In the genomic region with DNA sequence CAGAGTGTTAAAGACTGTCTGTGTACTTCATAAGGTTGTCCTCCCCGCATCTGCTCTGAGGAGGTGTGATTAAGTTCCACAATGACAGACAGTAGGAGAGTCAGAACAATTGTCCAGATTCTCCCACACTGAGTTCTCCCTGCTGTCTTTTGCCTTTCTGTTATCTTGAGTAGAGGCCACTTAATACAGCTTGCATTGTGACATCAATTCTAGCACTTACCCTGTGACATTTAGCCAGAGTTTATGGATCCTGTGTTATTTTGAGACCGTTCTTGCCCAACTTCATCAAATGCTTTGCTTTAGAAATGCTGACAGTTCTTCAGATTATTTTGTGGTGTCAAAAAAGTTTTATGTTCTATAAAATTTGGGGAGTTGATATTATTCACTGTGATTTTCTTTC, we compare ENCODE assay signal across 11 mouse cellular contexts.
"Had no signal": no experiment of that assay in that cellular context is flagged by ENCODE, and none has a peak within 500 bp of the region (broad histone marks: within the 10 kb centered on the region; RNA-seq: fewer than 3 reads in every experiment).

No protein-coding gene starts in this region.

- H3K4me2 ChIP-seq: limb, embryonic 12.5 days; liver, embryonic 13.5 days; midbrain, embryonic 13.5 days; stomach, embryonic 15.5 days had no signal

- H3K27me3 ChIP-seq: limb, embryonic 12.5 days; liver, embryonic 13.5 days; midbrain, embryonic 13.5 days; stomach, embryonic 15.5 days had no signal

- H3K4me3 ChIP-seq: limb, embryonic 12.5 days; liver, embryonic 13.5 days; midbrain, embryonic 13.5 days; stomach, embryonic 15.5 days had no signal

- H3K27ac ChIP-seq: limb, embryonic 12.5 days; liver, embryonic 13.5 days; midbrain, embryonic 13.5 days; stomach, embryonic 15.5 days had no signal

- H3K9ac ChIP-seq: limb, embryonic 12.5 days; liver, embryonic 13.5 days; liver, postnatal 0 days; midbrain, embryonic 13.5 days; stomach, embryonic 15.5 days had no signal

- H3K9me3 ChIP-seq: limb, embryonic 12.5 days; liver, embryonic 13.5 days; midbrain, embryonic 13.5 days; stomach, embryonic 15.5 days had no signal

- ATAC-seq: liver, postnatal 0 days; midbrain, embryonic 13.5 days had no signal

- H3K4me1 ChIP-seq: midbrain, embryonic 13.5 days had no signal

- H3K36me3 ChIP-seq: limb, embryonic 12.5 days; liver, embryonic 13.5 days; midbrain, embryonic 13.5 days; stomach, embryonic 15.5 days had no signal

- DNase-seq: kidney, postnatal 25 days; liver; liver, embryonic 13.5 days; liver, postnatal 0 days; lung, postnatal 14 days; right cerebral cortex, postnatal 14 days; thymus, adult 2 months; thymus, postnatal 25 days had no signal
